Mouse (Mus musculus) stomach, embryonic 16.5 days (tissue): Measurements from ENCODE around the gene Tmem120a. TPM values are rescaled to one million over a fixed set of nuclear protein-coding genes. Genes with fewer than 3 reads are reported as not detected.
A peak's percentile ranks its signal among the peaks of the same experiment; 100 is the strongest.

ENCODE experiments used
- ATAC-seq: fragments of 200-750 bp; cut with Nextera tagmentation; 2 replicates; pipeline ENCODE4 v1.8.0; 2017; ENCODE audit warnings: moderate number of reproducible peaks, moderate TSS enrichment; ENCODE audit not compliant: insufficient read depth, low FRiP score
- H3K27ac ChIP-seq: fragments of 300-500 bp; sonication (generic); 2 replicates; pipeline ENCODE4 v1.5.1; 2014; ENCODE audit warnings: low read length
- H3K27me3 ChIP-seq: fragments of 300-500 bp; sonication (generic); 2 replicates; pipeline ENCODE4 v1.6.1; 2014; ENCODE audit warnings: low read length, control low read depth, mixed read lengths; ENCODE audit not compliant: control insufficient read depth, insufficient read depth
- H3K36me3 ChIP-seq: fragments of 300-500 bp; sonication (generic); 2 replicates; pipeline ENCODE4 v1.6.1; 2014; ENCODE audit warnings: low read length; ENCODE audit not compliant: control insufficient read depth, insufficient read depth
- H3K4me1 ChIP-seq: fragments of 300-500 bp; sonication (generic); 2 replicates; pipeline ENCODE4 v1.6.1; 2014; ENCODE audit warnings: low read length, control low read depth, mixed read lengths; ENCODE audit not compliant: control insufficient read depth, insufficient read depth
- H3K4me2 ChIP-seq: fragments of 300-500 bp; sonication (generic); 2 replicates; pipeline ENCODE4 v1.6.1; 2014; ENCODE audit warnings: low read depth, low read length, mixed read lengths
- H3K4me3 ChIP-seq: fragments of 300-500 bp; sonication (generic); replicated peaks from 2 replicates; pipeline ENCODE4 v1.5.1; 2014; ENCODE audit warnings: mild to moderate bottlenecking, low read length
- H3K9ac ChIP-seq: fragments of 300-500 bp; sonication (generic); 2 replicates; pipeline ENCODE4 v1.6.1; 2014; ENCODE audit warnings: low read length
- H3K9me3 ChIP-seq: fragments of 300-500 bp; sonication (generic); replicated peaks from 2 replicates; pipeline ENCODE4 v1.6.1; 2016; ENCODE audit warnings: low read length, control low read depth; ENCODE audit not compliant: control insufficient read depth
- WGBS: fragments of 180-500 bp; shearing (Covaris S2); extraction: QIAGEN DNeasy Blood & Tissue Kit; methylation state at CpG from one replicate; pipeline ENCODE4 v1.1.7; 2014; 5-methylcytosine and 5-hydroxymethylcytosine counted together
- polyA plus RNA-seq: library from polyadenylated mRNA; unstranded; fragments of >200 nt; fragmentation: Nextera tagmentation; extraction: Ambion mirVana; gene quantifications from 2 replicates; pipeline ENCODE4 v1.2.1, GENCODE M21; 2015

Gene Tmem120a
- polyA plus RNA-seq, 1 experiment from 2014 or later: 44.1 TPM

GRCm38 (mm10) chr5:135727871-135728270 lies 16.4 kb downstream of the Tmem120a start:
- Histone ChIP-seq H3K9me3 (no peaks in the 10 kb centered on the region), H3K4me2 (no peak overlapping the region), H3K27me3 (no peaks in the 10 kb centered on the region), H3K4me3 (no peak overlapping the region), H3K36me3 (peaks cover 25% of the 10 kb centered on the region), H3K27ac (no peak overlapping the region), H3K9ac (no peak overlapping the region), H3K4me1 (peaks cover 29% of the 10 kb centered on the region)
- ATAC-seq: no peak
- 85% methylated on average over 9 of the region's 9 CpGs for WGBS

GRCm38 (mm10) chr5:135726641-135727346 lies 17.5 kb downstream of the Tmem120a start:
- H3K4me3 ChIP-seq: no peak overlapping the region
- H3K9ac ChIP-seq: peak overlapping the region; percentile 36; the same call in 1 of the 2 replicates
- no peaks in the 10 kb centered on the region for H3K9me3 ChIP-seq
- no peaks in the 10 kb centered on the region for H3K27me3 ChIP-seq
- WGBS: 79% methylated on average over 2 of the region's 2 CpGs
- peaks cover 17% of the 10 kb centered on the region for H3K36me3 ChIP-seq
- no peak overlapping the region for H3K27ac ChIP-seq
- peak overlapping the region; percentile 53 for H3K4me2 ChIP-seq
- peaks cover 33% of the 10 kb centered on the region for H3K4me1 ChIP-seq
- no peak for ATAC-seq

DNA sequence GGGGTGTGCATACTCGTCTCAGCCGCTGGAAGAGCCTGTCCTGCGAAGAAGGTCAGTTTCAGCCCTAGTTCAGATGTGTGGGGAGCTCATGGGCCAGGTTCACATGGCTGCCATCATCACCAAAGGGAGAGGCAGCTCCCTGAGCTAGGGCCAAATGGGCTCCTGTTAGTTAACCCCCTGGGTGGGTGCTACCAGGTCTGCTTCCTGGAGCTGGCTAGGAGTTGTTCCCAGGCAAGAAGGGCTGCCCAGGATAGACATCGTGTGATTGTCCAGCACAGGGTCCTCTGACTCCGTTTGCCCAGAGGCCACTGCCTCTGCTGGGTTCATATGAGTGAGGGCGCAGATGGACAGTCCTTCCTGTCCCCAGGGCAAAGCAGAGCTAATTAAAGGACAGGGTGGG lies 18.3 kb downstream of the Tmem120a start:
- Histone ChIP-seq H3K9ac (peak overlapping the region; percentile 68), H3K4me1 (peaks cover 33% of the 10 kb centered on the region), H3K4me2 (peak overlapping the region; percentile 53), H3K4me3 (peak overlapping the region; percentile 31), H3K27ac (peak overlapping the region; percentile 76), H3K9me3 (no peaks in the 10 kb centered on the region), H3K27me3 (no peaks in the 10 kb centered on the region), H3K36me3 (peaks cover 12% of the 10 kb centered on the region)
- ATAC-seq: peak; percentile 12; the same call in 1 of the 2 replicates
- 34% methylated on average over 6 of the region's 6 CpGs for WGBS

GRCm38 (mm10) chr5:135725391-135725841 lies 18.8 kb downstream of the Tmem120a start:
- H3K9ac ChIP-seq: peak overlapping the region; percentile 68
- peaks cover 33% of the 10 kb centered on the region for H3K4me1 ChIP-seq
- peak overlapping the region; percentile 53 for H3K4me2 ChIP-seq
- peak; percentile 87 for ATAC-seq
- no peaks in the 10 kb centered on the region for H3K9me3 ChIP-seq
- no peaks in the 10 kb centered on the region for H3K27me3 ChIP-seq
- H3K27ac ChIP-seq: peak overlapping the region; percentile 81
- 19% methylated on average over 8 of the region's 8 CpGs for WGBS
- peak overlapping the region; percentile 31 for H3K4me3 ChIP-seq
- H3K36me3 ChIP-seq: 0 out of 2 replicates have a peak, but pooled peaks cover 6% of the 10 kb centered on the region

DNA sequence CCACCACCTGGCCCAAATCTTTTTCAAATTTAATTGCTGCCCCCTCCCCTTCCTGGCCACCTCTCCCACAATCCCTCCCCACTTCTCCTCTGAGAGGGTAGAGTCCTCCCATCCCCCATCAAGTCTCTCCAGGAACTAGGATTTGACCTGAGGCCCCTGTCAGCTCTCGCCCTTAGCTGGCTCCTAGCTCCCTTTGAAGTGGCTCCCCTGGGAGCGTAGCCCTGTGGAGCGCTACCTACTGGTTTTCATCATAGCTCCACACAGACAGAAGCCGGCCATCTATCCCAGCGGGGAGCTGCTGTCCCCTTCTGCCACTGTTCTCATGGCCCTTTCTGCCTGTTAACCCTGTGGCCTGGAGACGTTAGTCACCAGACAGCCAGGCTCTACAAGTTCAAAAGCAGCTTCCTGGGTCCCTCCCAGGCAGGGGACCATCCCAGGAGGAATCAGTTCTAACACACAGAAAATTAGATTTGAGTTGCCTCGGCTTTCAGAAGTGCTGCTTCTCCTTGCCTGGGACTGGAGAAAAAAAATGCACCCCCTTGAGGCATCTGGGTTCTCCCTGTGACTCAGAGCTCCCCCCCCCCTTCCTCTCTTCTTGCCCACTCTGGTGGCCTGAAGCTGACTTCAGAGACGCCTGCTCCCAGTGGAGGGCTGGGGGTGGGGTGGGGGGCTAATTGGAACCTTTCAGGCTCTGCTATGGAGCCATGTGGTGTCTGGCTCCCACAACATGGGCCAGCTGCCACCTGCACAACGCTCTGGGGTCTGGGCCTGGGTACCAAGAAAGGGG lies 19.5 kb downstream of the Tmem120a start:
- WGBS: 28% methylated on average over 9 of the region's 9 CpGs
- Histone ChIP-seq H3K4me1 (peaks cover 33% of the 10 kb centered on the region), H3K9ac (peak overlapping the region; percentile 37; the same call in 1 of the 2 replicates), H3K9me3 (no peaks in the 10 kb centered on the region), H3K36me3 (0 out of 2 replicates have a peak, but pooled peaks cover 6% of the 10 kb centered on the region), H3K4me2 (peak overlapping the region; percentile 53), H3K27ac (peak overlapping the region; percentile 81), H3K4me3 (no peak overlapping the region), H3K27me3 (no peaks in the 10 kb centered on the region)
- ATAC-seq: no peak

DNA sequence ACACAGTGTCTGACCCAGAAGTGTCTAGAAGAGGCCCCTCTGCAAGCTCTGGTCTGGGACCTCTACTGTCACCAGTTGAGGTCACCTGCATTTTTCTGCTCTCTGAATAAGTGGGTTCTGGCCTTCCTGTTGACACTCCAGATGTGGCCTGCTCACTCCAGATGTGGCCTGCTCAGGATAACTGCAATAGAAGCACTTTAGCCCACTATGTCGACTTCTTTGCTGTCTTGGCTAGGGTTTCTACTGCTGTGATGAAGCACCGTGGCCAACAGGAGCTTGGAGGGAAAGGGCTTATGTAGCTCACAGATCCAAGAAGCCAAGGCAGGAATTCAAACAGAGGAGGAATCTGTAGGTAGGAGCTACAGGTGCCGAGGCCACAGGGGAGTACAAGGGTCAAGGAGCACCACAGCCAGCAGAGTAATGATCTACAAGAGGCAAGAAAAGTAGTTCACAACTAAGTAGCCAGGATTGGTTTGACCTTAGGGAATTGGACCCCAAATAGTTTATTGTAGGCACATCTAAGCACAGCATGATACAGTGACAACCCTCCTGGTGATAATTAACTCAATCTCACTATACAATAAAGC lies 21.0 kb downstream of the Tmem120a start:
- no peak overlapping the region for H3K4me2 ChIP-seq
- H3K36me3 ChIP-seq: no peaks in the 10 kb centered on the region; the same call in 1 of the 2 replicates
- WGBS: 56% methylated on average over 3 of the region's 3 CpGs
- ATAC-seq: no peak
- peaks cover 33% of the 10 kb centered on the region for H3K4me1 ChIP-seq
- no peaks in the 10 kb centered on the region for H3K9me3 ChIP-seq
- H3K4me3 ChIP-seq: no peak overlapping the region
- H3K27ac ChIP-seq: no peak overlapping the region
- H3K9ac ChIP-seq: no peak overlapping the region
- no peaks in the 10 kb centered on the region for H3K27me3 ChIP-seq

DNA sequence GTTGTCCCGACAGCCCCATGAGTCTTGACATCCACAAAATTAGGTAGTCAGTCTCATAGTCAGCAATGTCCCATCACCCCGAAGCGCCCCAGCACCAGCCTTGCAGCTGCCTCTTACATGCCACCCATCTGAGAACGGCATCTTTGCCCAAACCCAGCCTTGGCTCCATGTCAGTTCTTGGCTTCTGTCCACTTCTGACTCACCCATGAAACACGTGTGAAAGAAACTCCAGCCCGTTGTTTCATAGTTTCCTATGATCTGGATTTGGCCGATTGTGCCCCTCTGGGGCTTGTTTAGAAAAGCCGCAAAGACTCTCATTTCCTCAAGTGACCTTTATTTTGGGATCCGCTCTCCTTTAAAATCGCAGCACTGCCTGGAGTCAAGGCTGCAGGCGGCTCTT lies 22.1 kb downstream of the Tmem120a start:
- no peak overlapping the region for H3K9ac ChIP-seq
- H3K36me3 ChIP-seq: no peaks in the 10 kb centered on the region; the same call in 1 of the 2 replicates
- WGBS: 65% methylated on average over 11 of the region's 11 CpGs
- H3K27ac ChIP-seq: peak overlapping the region; percentile 15; the same call in 1 of the 2 replicates
- no peak overlapping the region for H3K4me2 ChIP-seq
- H3K4me3 ChIP-seq: no peak overlapping the region
- no peaks in the 10 kb centered on the region for H3K9me3 ChIP-seq
- peaks cover 32% of the 10 kb centered on the region for H3K4me1 ChIP-seq
- no peaks in the 10 kb centered on the region for H3K27me3 ChIP-seq
- ATAC-seq: no peak

DNA sequence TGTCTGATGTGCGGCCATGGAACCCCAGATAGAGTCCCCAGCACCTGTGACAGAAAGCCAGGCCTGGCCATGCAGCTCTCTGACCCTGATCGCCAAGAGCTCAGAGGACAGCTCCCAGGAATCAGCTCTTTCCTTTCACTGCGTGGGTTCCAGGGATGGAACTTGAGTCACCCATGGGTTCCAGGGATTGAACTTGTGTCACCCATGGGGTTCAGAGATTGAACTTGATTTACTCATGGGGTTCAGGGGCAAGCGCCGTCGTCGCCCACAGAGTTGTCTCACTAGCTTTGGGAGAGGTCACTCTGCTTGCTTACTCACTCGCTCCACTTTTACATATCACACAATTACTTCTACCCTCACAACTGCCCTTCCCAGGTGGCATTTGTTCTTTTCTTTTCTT lies 23.2 kb downstream of the Tmem120a start:
- Histone ChIP-seq H3K4me1 (peaks cover 21% of the 10 kb centered on the region), H3K4me3 (no peak overlapping the region), H3K9ac (no peak overlapping the region), H3K27me3 (no peaks in the 10 kb centered on the region), H3K27ac (no peak overlapping the region), H3K4me2 (no peak overlapping the region), H3K9me3 (no peaks in the 10 kb centered on the region), H3K36me3 (peaks cover 4% of the 10 kb centered on the region)
- WGBS: 92% methylated on average over 8 of the region's 8 CpGs
- ATAC-seq: no peak
